Mouse (Mus musculus) heart, adult 2 months (tissue): ENCODE data around the gene Pgd. TPM values are rescaled to one million over a fixed set of nuclear protein-coding genes. Genes with fewer than 3 reads are reported as not detected.

ENCODE experiments used
- DNase-seq, 2 experiments: peaks; one replicate each; pipeline ENCODE4 v3.0.0; 2021
- H3K27ac ChIP-seq: fragments of 200-600 bp; 2 replicates; pipeline ENCODE4 v1.8.1; 2022
- H3K27me3 ChIP-seq: fragments of 200-500 bp; 2 replicates; pipeline ENCODE4 v1.6.1; 2012; ENCODE audit warnings: mild to moderate bottlenecking, low read length, inconsistent platforms, mixed read lengths; ENCODE audit not compliant: control insufficient read depth, insufficient read depth
- H3K36me3 ChIP-seq: fragments of 200-500 bp; 2 replicates; pipeline ENCODE4 v1.6.1; 2012; ENCODE audit warnings: low read length, inconsistent platforms; ENCODE audit not compliant: control insufficient read depth, insufficient read depth
- H3K4me1 ChIP-seq: fragments of 200-500 bp; 2 replicates; pipeline ENCODE4 v1.6.1; 2011; ENCODE audit warnings: low read length; ENCODE audit not compliant: control insufficient read depth, insufficient read depth
- H3K4me3 ChIP-seq: fragments of 200-600 bp; 2 replicates; pipeline ENCODE4 v1.8.1; 2022
- H3K79me2 ChIP-seq: fragments of 200-500 bp; replicated peaks from 2 replicates; pipeline ENCODE4 v1.6.1; 2012; ENCODE audit warnings: mild to moderate bottlenecking, inconsistent platforms, low read length, moderate library complexity, mixed read lengths; ENCODE audit not compliant: control insufficient read depth, insufficient read depth
- H3K9ac ChIP-seq: fragments of 200-500 bp; 2 replicates; pipeline ENCODE4 v1.6.1; 2012; ENCODE audit warnings: low read depth, mild to moderate bottlenecking, control low read depth, inconsistent platforms, low read length, mixed read lengths
- CTCF ChIP-seq: fragments of 200-600 bp; IDR thresholded peaks from 2 replicates; pipeline ENCODE4 v1.8.1; 2022; ENCODE audit warnings: antibody characterized with exemption, mild to moderate bottlenecking, moderate library complexity
- EP300 ChIP-seq: fragments of 200-500 bp; IDR thresholded peaks from 2 replicates; pipeline ENCODE4 v1.6.1; 2011; ENCODE audit warnings: low read depth, low read length, control low read depth; ENCODE audit not compliant: insufficient read depth
- POLR2A ChIP-seq: fragments of 200-500 bp; IDR thresholded peaks from 2 replicates; pipeline ENCODE4 v1.6.1; 2011; ENCODE audit warnings: mild to moderate bottlenecking, low read depth, low read length, control low read depth; ENCODE audit not compliant: insufficient read depth
- WGBS: fragments of 180-500 bp; shearing (Covaris S2); methylation state at CpG from one replicate; pipeline ENCODE4 v1.1.7; 2018; 5-methylcytosine and 5-hydroxymethylcytosine counted together
- intact Hi-C: fragments of 180-260 bp; cut with DNase I; formaldehyde crosslinking; loops from one replicate; pipeline ENCODE4 v1.15.1; 2025
- polyA plus RNA-seq: library from polyadenylated mRNA; depleted of rRNA; stranded (reverse); fragments of >200 nt; gene quantifications from 2 replicates; pipeline ENCODE4 v1.2.3, GENCODE M21; 2012
- total RNA-seq, 2 experiments: library from RNA; stranded (reverse); gene quantifications; 2 replicates each; pipeline ENCODE4 v1.2.3; 2021

Pgd gene
- total and polyA plus RNA-seq, 3 experiments: 32.8 to 44.8 (median 36.8) TPM

DNA sequence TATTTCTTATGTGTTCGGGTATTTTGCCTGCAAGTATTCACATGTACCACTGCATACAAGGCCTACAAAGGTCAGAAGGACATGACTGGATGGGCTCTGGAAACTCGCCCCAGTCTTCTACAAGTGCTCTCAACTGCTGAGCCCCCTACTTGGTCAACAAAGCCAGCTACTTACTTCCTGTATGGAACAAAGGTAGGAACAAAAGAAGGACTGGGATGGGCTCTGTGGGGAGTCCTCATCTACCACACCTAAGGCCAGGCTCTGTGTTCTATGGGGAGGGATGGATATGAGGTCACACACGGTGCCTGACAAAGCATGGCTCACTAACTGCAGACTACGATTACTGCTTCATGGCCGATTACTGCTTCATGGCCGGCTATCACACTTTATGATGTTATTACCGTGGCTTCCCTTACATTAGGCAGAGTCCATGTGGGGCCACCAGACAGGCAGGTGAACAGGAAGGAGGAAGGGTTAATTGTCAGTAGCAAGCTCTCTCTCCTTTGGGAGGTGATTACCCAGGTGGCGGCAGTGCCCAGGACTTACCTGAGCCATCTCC, 9.1 kb downstream of the Pgd start:
- Histone ChIP-seq H3K27ac (no peak overlapping the region), H3K4me3 (no peak overlapping the region), H3K79me2 (no peaks in the 10 kb centered on the region), H3K4me1 (no peaks in the 10 kb centered on the region), H3K36me3 (no peaks in the 10 kb centered on the region), H3K9ac (no peak overlapping the region), H3K27me3 (no peaks in the 10 kb centered on the region)
- intact Hi-C loops: no loop called here
- no peak for TF ChIP-seq POLR2A
- TF ChIP-seq EP300: no peak
- TF ChIP-seq CTCF: no peak
- no peak for DNase-seq
- 92% methylated on average over 8 of the region's 8 CpGs for WGBS

DNA sequence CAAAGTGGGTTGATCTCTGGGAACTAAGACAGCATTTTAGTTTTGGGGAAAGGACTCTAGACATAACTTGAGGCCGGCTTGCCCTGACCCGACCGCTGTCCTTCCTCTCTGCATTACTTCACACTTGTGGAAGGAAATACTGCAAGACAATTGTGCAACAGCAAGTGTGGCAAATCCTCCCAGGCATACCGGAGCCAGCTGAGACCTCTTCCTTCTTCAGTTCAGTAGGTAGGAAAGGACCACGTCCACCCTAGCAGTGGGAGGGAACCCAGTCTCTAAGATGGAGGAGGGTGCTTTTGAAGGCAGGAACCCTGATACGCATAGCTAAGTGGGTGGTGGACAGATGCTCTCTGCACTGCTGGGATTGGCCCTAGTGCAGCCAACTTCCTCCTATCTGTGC, 10.9 kb downstream of the Pgd start:
- no peak for TF ChIP-seq POLR2A
- TF ChIP-seq EP300: no peak
- TF ChIP-seq CTCF: no peak
- Histone ChIP-seq H3K27ac (no peak overlapping the region), H3K4me1 (no peaks in the 10 kb centered on the region), H3K36me3 (no peaks in the 10 kb centered on the region), H3K9ac (no peak overlapping the region), H3K27me3 (no peaks in the 10 kb centered on the region), H3K4me3 (no peak overlapping the region), H3K79me2 (no peaks in the 10 kb centered on the region)
- intact Hi-C loops: no loop called here
- 81% methylated on average over 6 of the region's 6 CpGs for WGBS
- DNase-seq: peak in 1 of 2 experiments; percentile 60

DNA sequence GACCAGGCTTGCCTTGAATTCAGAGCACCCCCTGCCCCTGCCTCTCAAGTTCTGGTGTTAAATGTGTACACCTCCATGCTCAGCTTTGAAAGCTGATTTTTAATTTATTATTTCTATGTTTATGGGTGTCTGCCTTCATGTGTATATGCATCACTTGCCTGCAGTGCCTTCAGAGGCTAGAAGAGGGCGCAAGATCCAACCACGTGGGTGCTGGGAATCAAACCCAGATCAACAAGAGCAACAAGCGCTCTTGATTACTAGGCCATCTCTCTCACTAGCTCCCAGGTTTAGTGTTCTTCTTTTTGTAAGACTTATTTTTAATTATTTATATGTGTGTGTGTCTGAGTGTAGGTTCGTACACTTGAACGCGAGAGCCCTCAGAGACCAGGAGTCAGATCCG, 11.7 kb downstream of the Pgd start:
- no peak overlapping the region for H3K9ac ChIP-seq
- no peak overlapping the region for H3K4me3 ChIP-seq
- no peaks in the 10 kb centered on the region for H3K79me2 ChIP-seq
- H3K36me3 ChIP-seq: no peaks in the 10 kb centered on the region
- no peaks in the 10 kb centered on the region for H3K27me3 ChIP-seq
- 99% methylated on average over 7 of the region's 7 CpGs for WGBS
- no peak overlapping the region for H3K27ac ChIP-seq
- no peak for DNase-seq
- intact Hi-C loops: no loop called here
- no peaks in the 10 kb centered on the region for H3K4me1 ChIP-seq
- TF ChIP-seq CTCF (no peak), POLR2A (no peak), EP300 (no peak)

DNA sequence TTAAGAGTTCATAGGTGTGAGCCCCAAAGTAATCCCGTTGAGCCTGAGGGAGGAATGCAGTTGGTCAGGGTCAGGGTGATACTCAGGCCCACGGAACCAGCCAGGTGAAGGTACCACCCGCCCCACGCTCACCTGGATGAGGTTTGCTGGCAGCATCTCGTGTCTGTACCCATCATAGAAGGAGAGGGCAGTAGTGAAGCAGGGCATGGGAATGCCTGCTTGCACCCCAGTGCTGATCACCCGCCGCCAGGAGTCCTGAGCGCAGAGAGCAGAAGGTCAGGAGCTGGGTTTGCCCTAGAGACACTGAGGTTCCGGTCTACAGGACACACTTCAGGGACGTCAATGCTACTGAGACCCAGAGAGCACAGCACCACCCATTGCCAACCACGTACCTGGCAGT, 15.8 kb downstream of the Pgd start:
- H3K36me3 ChIP-seq: no peaks in the 10 kb centered on the region
- no peak overlapping the region for H3K9ac ChIP-seq
- intact Hi-C loops: no loop called here
- no peaks in the 10 kb centered on the region for H3K27me3 ChIP-seq
- H3K79me2 ChIP-seq: no peaks in the 10 kb centered on the region
- TF ChIP-seq EP300 (no peak), POLR2A (no peak), CTCF (no peak)
- H3K4me3 ChIP-seq: no peak overlapping the region
- H3K27ac ChIP-seq: no peak overlapping the region
- H3K4me1 ChIP-seq: no peaks in the 10 kb centered on the region
- 91% methylated on average over 11 of the region's 11 CpGs for WGBS
- no peak for DNase-seq

DNA sequence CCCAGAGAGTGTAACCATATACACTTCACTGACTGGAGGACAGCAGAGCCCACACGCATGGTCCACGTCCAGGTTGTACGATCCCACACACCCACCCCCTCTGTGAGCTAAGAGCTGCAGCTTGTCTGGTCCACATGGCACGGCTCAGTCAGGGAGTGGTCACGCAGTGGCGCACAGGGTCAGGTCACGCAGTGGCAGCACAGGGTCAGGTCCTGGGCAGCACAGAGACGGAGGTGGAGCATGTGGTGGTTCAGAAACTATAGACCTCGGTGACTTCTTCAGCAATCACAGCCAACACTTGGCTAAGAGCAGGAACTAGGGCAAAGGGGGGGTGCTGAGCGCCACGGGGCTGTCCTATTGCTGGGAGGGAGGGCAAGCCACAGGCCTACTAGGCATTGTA, 16.3 kb downstream of the Pgd start:
- H3K79me2 ChIP-seq: no peaks in the 10 kb centered on the region
- 83% methylated on average over 11 of the region's 11 CpGs for WGBS
- no peak for DNase-seq
- TF ChIP-seq CTCF: no peak
- no peak for TF ChIP-seq EP300
- TF ChIP-seq POLR2A: no peak
- no peak overlapping the region for H3K9ac ChIP-seq
- H3K27me3 ChIP-seq: no peaks in the 10 kb centered on the region
- intact Hi-C loops: no loop called here
- H3K4me1 ChIP-seq: no peaks in the 10 kb centered on the region
- H3K4me3 ChIP-seq: no peak overlapping the region
- no peak overlapping the region for H3K27ac ChIP-seq
- no peaks in the 10 kb centered on the region for H3K36me3 ChIP-seq

DNA sequence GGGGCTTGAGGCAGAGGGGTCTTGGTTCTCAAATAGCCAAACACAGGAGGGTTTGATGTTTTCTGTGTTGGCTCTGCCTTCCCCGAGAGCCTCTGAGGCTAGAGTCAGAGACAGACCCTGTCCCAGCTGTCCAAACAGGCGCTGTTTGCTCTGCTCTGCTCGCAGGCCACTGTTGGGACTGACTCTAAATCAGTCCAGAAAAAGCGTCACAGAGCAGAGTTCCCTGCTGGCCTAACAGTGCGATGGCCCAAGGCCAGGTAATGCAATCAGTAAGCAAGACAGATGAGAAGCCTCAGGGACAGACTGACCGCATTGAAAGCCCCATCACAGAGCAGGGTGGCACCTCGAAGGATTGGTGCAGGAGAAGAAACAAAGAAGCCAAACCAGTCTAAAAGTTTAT, 17.0 kb downstream of the Pgd start:
- no peaks in the 10 kb centered on the region for H3K27me3 ChIP-seq
- peaks cover under 1% of the 10 kb centered on the region; the same call in 1 of the 2 replicates for H3K4me1 ChIP-seq
- H3K36me3 ChIP-seq: no peaks in the 10 kb centered on the region
- H3K9ac ChIP-seq: no peak overlapping the region
- TF ChIP-seq POLR2A (no peak), EP300 (no peak), CTCF (no peak)
- 70% methylated on average over 7 of the region's 7 CpGs for WGBS
- no peak overlapping the region for H3K27ac ChIP-seq
- no peaks in the 10 kb centered on the region for H3K79me2 ChIP-seq
- no peak overlapping the region for H3K4me3 ChIP-seq
- intact Hi-C loops: loop anchor here (10.0 kb wide), 1 partner anchor 295 kb away; no protein-coding TSS in a partner anchor
- peak in 1 of 2 experiments; percentile 42 for DNase-seq
